Mouse (Mus musculus): ENCODE data around the gene Vmn2r65. TPM values are rescaled to one million over a fixed set of nuclear protein-coding genes. Genes with fewer than 3 reads are reported as not detected.

Vmn2r65 gene
- not detected in 2 replicates for polyA plus RNA-seq (2014; fragmentation: Nextera tagmentation; extraction: Ambion mirVana)

GRCm38 (mm10) chr7:84964015-84964414 is at the start of gene Vmn2r65:
Gene Vmn2r65, minus strand, starts transcription at chr7:84964115.
- Histone ChIP-seq H3K27ac (ENCODE audit: low read depth, low read length) (no peak within 1 kb of the TSS), H3K36me3 (ENCODE audit: control insufficient read depth, insufficient read depth, low read length) (no peaks in the 10 kb centered on the region), H3K9ac (ENCODE audit: low read depth, low read length) (no peak within 1 kb of the TSS), H3K4me3 (ENCODE audit: low read length) (no peak within 1 kb of the TSS), H3K4me1 (ENCODE audit: control insufficient read depth, insufficient read depth, low read length) (no peaks in the 10 kb centered on the region), H3K4me2 (replicated peaks; ENCODE audit: low read depth, low read length) (no peak within 1 kb of the TSS), H3K27me3 (ENCODE audit: control insufficient read depth, insufficient read depth, low read length) (no peaks in the 10 kb centered on the region), H3K9me3 (ENCODE audit: control insufficient read depth, low read length) (no peaks in the 10 kb centered on the region)
- 72% methylated on average over 1 of the region's 1 CpGs for WGBS
- no peak for ATAC-seq (ENCODE audit: low FRiP score, low TSS enrichment)

- H3K4me2 ChIP-seq (replicated peaks; ENCODE audit: low read depth, low read length), result no peak within 1 kb of the TSS
- 87% methylated on average over 1 of the region's 1 CpGs for WGBS
- H3K9me3 ChIP-seq (ENCODE audit: control insufficient read depth, low read length), result no peaks in the 10 kb centered on the region
- no peak within 1 kb of the TSS for H3K9ac ChIP-seq (ENCODE audit: low read depth, low read length)
- H3K27ac ChIP-seq (ENCODE audit: low read depth, low read length), result no peak within 1 kb of the TSS
- H3K4me1 ChIP-seq (ENCODE audit: control insufficient read depth, insufficient read depth, low read length), result no peaks in the 10 kb centered on the region
- no peaks in the 10 kb centered on the region for H3K27me3 ChIP-seq (ENCODE audit: control insufficient read depth, insufficient read depth, low read length)
- no peak for ATAC-seq (ENCODE audit: low FRiP score, low TSS enrichment)
- no peak within 1 kb of the TSS for H3K4me3 ChIP-seq (ENCODE audit: low read length)
- H3K36me3 ChIP-seq (ENCODE audit: control insufficient read depth, insufficient read depth, low read length), result no peaks in the 10 kb centered on the region
Measured at GRCm38 (mm10) chr7:85012168-85012567, 48.3 kb upstream of the Vmn2r65 start, which contains the start of gene Vmn2r66. Gene Vmn2r66, minus strand, starts transcription at chr7:85012268.

- 77% methylated on average over 2 of the region's 2 CpGs for WGBS
- H3K27ac ChIP-seq (ENCODE audit: low read depth, low read length), result no peak overlapping the region
- no peaks in the 10 kb centered on the region for H3K36me3 ChIP-seq (ENCODE audit: control insufficient read depth, insufficient read depth, low read length)
- no peak for ATAC-seq (ENCODE audit: low FRiP score, low TSS enrichment)
- no peaks in the 10 kb centered on the region for H3K27me3 ChIP-seq (ENCODE audit: control insufficient read depth, insufficient read depth, low read length)
- no peak overlapping the region for H3K9ac ChIP-seq (ENCODE audit: low read depth, low read length)
- no peak overlapping the region for H3K4me2 ChIP-seq (replicated peaks; ENCODE audit: low read depth, low read length)
- no peaks in the 10 kb centered on the region for H3K4me1 ChIP-seq (ENCODE audit: control insufficient read depth, insufficient read depth, low read length)
- H3K4me3 ChIP-seq (ENCODE audit: low read length), result no peak overlapping the region
- H3K9me3 ChIP-seq (ENCODE audit: control insufficient read depth, low read length), result no peaks in the 10 kb centered on the region
Measured at GRCm38 (mm10) chr7:84996694-84997093, 32.8 kb upstream of the Vmn2r65 start.

Other genes with a start within 250 kb of the Vmn2r65 start
- not detected in 2 replicates for gene Olfr291, start 110.6 kb downstream of the Vmn2r65 start, polyA plus RNA-seq (2014; fragmentation: Nextera tagmentation; extraction: Ambion mirVana)
- not detected in 2 replicates for gene Vmn2r66, start 48.2 kb upstream of the Vmn2r65 start, polyA plus RNA-seq (2014; fragmentation: Nextera tagmentation; extraction: Ambion mirVana)
- gene Vmn2r67, start 191.9 kb upstream of the Vmn2r65 start, polyA plus RNA-seq (2014; fragmentation: Nextera tagmentation; extraction: Ambion mirVana), result not detected in 2 replicates

All from kidney, embryonic 14.5 days (tissue).